Mouse (Mus musculus) intestine, postnatal 0 days (tissue): ENCODE measurements around the gene Ptpn11. TPM values are rescaled to one million over a fixed set of nuclear protein-coding genes. Genes with fewer than 3 reads are reported as not detected.

Experiments
- ATAC-seq: fragments of 200-750 bp; cut with Nextera tagmentation; 2 replicates; pipeline ENCODE4 v1.8.0; 2017; ENCODE audit warnings: mild to moderate bottlenecking, moderate TSS enrichment, moderate library complexity
- H3K27ac ChIP-seq: fragments of 300-500 bp; sonication (generic); 2 replicates; pipeline ENCODE4 v1.5.1; 2014; ENCODE audit warnings: mild to moderate bottlenecking, low read depth, low read length, moderate library complexity
- H3K27me3 ChIP-seq: fragments of 300-500 bp; sonication (generic); replicated peaks from 2 replicates; pipeline ENCODE4 v1.6.1; 2014; ENCODE audit warnings: low read length, mixed read lengths; ENCODE audit not compliant: control insufficient read depth, insufficient read depth
- H3K36me3 ChIP-seq: fragments of 300-500 bp; sonication (generic); 2 replicates; pipeline ENCODE4 v1.6.1; 2014; ENCODE audit warnings: mild to moderate bottlenecking, moderate library complexity; ENCODE audit not compliant: control insufficient read depth, insufficient read depth
- H3K4me1 ChIP-seq: fragments of 300-500 bp; sonication (generic); replicated peaks from 2 replicates; pipeline ENCODE4 v1.6.1; 2014; ENCODE audit warnings: antibody characterized with exemption, low read length, mixed read lengths; ENCODE audit not compliant: control insufficient read depth, insufficient read depth
- H3K4me2 ChIP-seq: fragments of 300-500 bp; sonication (generic); replicated peaks from 2 replicates; pipeline ENCODE4 v1.6.1; 2014; ENCODE audit warnings: low read depth, mild to moderate bottlenecking, moderate library complexity
- H3K4me3 ChIP-seq: fragments of 300-500 bp; sonication (generic); 2 replicates; pipeline ENCODE4 v1.5.1; 2014; ENCODE audit warnings: low read depth, low read length
- H3K9ac ChIP-seq: fragments of 300-500 bp; sonication (generic); 2 replicates; pipeline ENCODE4 v1.6.1; 2014; ENCODE audit warnings: mild to moderate bottlenecking, low read depth, low read length
- H3K9me3 ChIP-seq: fragments of 300-500 bp; sonication (generic); 2 replicates; pipeline ENCODE4 v1.6.1; 2016; ENCODE audit warnings: mixed run types; ENCODE audit not compliant: control insufficient read depth
- CTCF ChIP-seq: sonication (generic); IDR thresholded peaks from 2 replicates; pipeline ENCODE4 v1.5.1; 2016; ENCODE audit warnings: low read depth, mild to moderate bottlenecking, control low read depth, antibody characterized with exemption, moderate library complexity
- WGBS: fragments of 180-500 bp; shearing (Covaris S2); extraction: QIAGEN DNeasy Blood & Tissue Kit; methylation state at CpG from one replicate; pipeline ENCODE4 v1.1.7; 2014; 5-methylcytosine and 5-hydroxymethylcytosine counted together
- polyA plus RNA-seq: library from polyadenylated mRNA; unstranded; fragments of >200 nt; fragmentation: Nextera tagmentation; extraction: Ambion mirVana; gene quantifications from 2 replicates; pipeline ENCODE4 v1.2.1, GENCODE M21; 2015

The Ptpn11 gene
- polyA plus RNA-seq, 1 experiment from 2014 or later, result 14.0 TPM

GRCm38 (mm10) chr5:121119331-121120034 is 71.7 kb downstream of the Ptpn11 start:
- Histone ChIP-seq H3K9ac (no peak overlapping the region), H3K27ac (no peak overlapping the region), H3K4me2 (no peak overlapping the region), H3K36me3 (no peaks in the 10 kb centered on the region), H3K4me1 (no peaks in the 10 kb centered on the region), H3K27me3 (no peaks in the 10 kb centered on the region), H3K9me3 (no peaks in the 10 kb centered on the region), H3K4me3 (no peak overlapping the region)
- ATAC-seq, result no peak
- 68% methylated on average over 13 of the region's 13 CpGs for WGBS
- no peak for TF ChIP-seq CTCF

GRCm38 (mm10) chr5:121118345-121118744 is 72.9 kb downstream of the Ptpn11 start:
- TF ChIP-seq CTCF, result no peak
- 19% methylated on average over 4 of the region's 4 CpGs for WGBS
- Histone ChIP-seq H3K4me1 (no peaks in the 10 kb centered on the region), H3K9me3 (no peaks in the 10 kb centered on the region), H3K27ac (no peak overlapping the region), H3K4me2 (no peak overlapping the region), H3K27me3 (no peaks in the 10 kb centered on the region), H3K9ac (no peak overlapping the region), H3K4me3 (no peak overlapping the region), H3K36me3 (no peaks in the 10 kb centered on the region)
- ATAC-seq, result no peak

GRCm38 (mm10) chr5:121116941-121117340 is 74.3 kb downstream of the Ptpn11 start:
- Histone ChIP-seq H3K27me3 (no peaks in the 10 kb centered on the region), H3K27ac (no peak overlapping the region), H3K4me1 (no peaks in the 10 kb centered on the region), H3K36me3 (no peaks in the 10 kb centered on the region), H3K4me3 (no peak overlapping the region), H3K9me3 (no peaks in the 10 kb centered on the region), H3K9ac (no peak overlapping the region), H3K4me2 (no peak overlapping the region)
- no peak for ATAC-seq
- 74% methylated on average over 3 of the region's 3 CpGs for WGBS
- TF ChIP-seq CTCF, result no peak

- H3K36me3 ChIP-seq, result no peaks in the 10 kb centered on the region
- WGBS, result 66% methylated on average over 8 of the region's 8 CpGs
- no peaks in the 10 kb centered on the region for H3K27me3 ChIP-seq
- no peak overlapping the region for H3K27ac ChIP-seq
- ATAC-seq, result no peak
- H3K4me3 ChIP-seq, result no peak overlapping the region
- TF ChIP-seq CTCF, result no peak
- H3K9me3 ChIP-seq, result no peaks in the 10 kb centered on the region
- H3K4me2 ChIP-seq, result no peak overlapping the region
- no peaks in the 10 kb centered on the region for H3K4me1 ChIP-seq
- no peak overlapping the region for H3K9ac ChIP-seq
Observed at GRCm38 (mm10) chr5:121115391-121116157, 75.6 kb downstream of the Ptpn11 start.

GRCm38 (mm10) chr5:121114151-121114550 is 77.0 kb downstream of the Ptpn11 start:
- TF ChIP-seq CTCF, result no peak
- WGBS, result 76% methylated on average over 14 of the region's 14 CpGs
- no peak for ATAC-seq
- H3K4me3 ChIP-seq, result no peak overlapping the region
- H3K27me3 ChIP-seq, result no peaks in the 10 kb centered on the region
- no peaks in the 10 kb centered on the region for H3K4me1 ChIP-seq
- H3K9ac ChIP-seq, result no peak overlapping the region
- H3K27ac ChIP-seq, result no peak overlapping the region
- no peaks in the 10 kb centered on the region for H3K9me3 ChIP-seq
- no peaks in the 10 kb centered on the region for H3K36me3 ChIP-seq
- H3K4me2 ChIP-seq, result no peak overlapping the region

GRCm38 (mm10) chr5:121112390-121112789 is 78.8 kb downstream of the Ptpn11 start:
- Histone ChIP-seq H3K27ac (no peak overlapping the region), H3K4me3 (no peak overlapping the region), H3K9ac (no peak overlapping the region), H3K36me3 (no peaks in the 10 kb centered on the region), H3K27me3 (no peaks in the 10 kb centered on the region), H3K9me3 (no peaks in the 10 kb centered on the region), H3K4me1 (no peaks in the 10 kb centered on the region), H3K4me2 (no peak overlapping the region)
- no peak for ATAC-seq
- WGBS, result 75% methylated on average over 5 of the region's 5 CpGs
- peak; percentile 27 for TF ChIP-seq CTCF
